Mouse (Mus musculus): ENCODE results near the gene Mapk8ip3. TPM values are rescaled to one million over a fixed set of nuclear protein-coding genes. Genes with fewer than 3 reads are reported as not detected.

The Mapk8ip3 gene
- total RNA-seq, 4 experiments from 2014 or later: 384 to 435 (median 406) TPM

- DNase-seq (ENCODE audit: low spot score in 2 of 2): peak; percentile 99 to 100
Observed at GRCm38 (mm10) chr17:24886134-24886931, 50.4 kb downstream of the Mapk8ip3 start, which contains the start of the genes Nubp2 and Spsb3. Gene Nubp2, minus strand, starts transcription at chr17:24886349. Gene Spsb3, plus strand, starts transcription at chr17:24886643.

GRCm38 (mm10) chr17:24885356-24886133 lies 51.2 kb downstream of the Mapk8ip3 start:
- no peak for DNase-seq (ENCODE audit: low spot score in 2 of 2)

GRCm38 (mm10) chr17:24884391-24884790 lies 52.4 kb downstream of the Mapk8ip3 start:
- DNase-seq (ENCODE audit: low spot score in 2 of 2): no peak

- DNase-seq (ENCODE audit: low spot score in 2 of 2): no peak
Observed at GRCm38 (mm10) chr17:24881738-24882440, 54.9 kb downstream of the Mapk8ip3 start.

DNA sequence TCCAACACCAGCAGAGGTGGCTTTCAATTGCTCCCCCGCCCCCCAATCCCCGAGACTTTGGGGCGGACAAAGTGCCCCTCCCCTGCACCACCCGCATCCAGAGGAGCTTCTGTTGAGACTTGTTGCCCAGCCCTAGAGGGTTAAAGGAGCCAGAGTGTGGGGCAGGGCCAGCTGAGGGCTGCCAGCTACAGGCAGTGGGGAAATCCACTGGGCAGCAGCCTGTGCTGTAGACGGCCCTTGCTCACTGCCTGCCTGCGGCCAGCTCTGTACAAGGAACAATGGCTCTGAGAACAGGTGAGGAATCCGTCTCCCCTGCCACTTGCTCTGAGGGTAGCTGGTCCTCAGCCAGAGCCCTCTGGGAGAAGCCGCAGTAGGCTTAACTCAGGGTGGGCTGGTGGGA lies 58.2 kb downstream of the Mapk8ip3 start:
- DNase-seq (ENCODE audit: low spot score in 2 of 2): no peak

DNA sequence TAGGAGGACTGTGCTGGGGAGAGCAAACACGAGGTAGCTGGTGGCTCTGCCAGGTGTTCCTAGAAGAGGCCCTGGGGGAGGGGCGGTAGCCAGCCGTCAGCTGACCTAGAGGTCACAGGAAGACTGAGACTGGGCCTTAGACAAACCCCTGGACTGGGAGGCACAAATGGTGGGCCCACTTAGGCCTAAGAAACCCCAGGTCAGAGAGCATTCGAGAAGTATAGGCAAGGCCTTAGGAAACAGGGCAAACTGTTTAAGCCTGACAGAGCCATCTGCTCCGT lies 58.7 kb downstream of the Mapk8ip3 start:
- no peak for DNase-seq (ENCODE audit: low spot score in 2 of 2)

DNA sequence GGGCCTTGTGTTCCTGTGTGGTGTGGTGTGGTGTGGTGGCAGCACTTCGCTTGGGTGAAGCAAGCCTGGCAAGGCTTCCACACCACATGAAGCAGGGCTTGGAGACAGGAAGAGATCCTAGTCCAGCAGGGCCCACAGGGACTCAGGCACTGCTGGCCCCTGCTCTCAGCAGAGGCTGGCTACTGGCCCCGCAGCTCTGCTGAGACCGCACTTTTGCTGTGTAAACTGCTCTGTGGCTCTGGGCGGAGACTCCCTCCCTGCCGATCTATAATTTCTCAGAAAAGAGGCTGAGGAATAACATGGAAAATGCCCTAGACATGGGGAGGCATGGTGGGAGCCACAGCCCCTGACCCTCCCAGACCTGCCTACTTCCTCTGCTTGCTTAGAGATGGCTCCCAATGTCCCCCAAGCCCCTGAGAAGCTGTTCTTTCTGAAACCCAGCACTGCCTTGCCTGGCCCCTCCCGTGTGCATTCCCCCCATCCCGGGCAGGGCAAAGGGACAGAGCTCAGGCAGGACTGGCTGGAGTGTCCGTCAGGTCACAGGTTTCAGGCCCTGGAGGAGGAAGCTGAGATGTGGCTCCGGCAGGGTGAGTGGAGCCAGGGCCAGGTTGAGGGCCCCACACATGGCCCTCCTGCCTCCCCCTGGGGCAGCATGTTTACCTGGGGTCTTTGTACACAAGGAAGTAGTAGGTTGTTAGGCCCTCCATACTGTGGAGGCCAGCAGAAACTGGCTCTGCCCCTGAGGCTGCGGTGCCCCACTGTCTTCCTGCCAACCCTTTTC lies 59.3 kb downstream of the Mapk8ip3 start:
- DNase-seq (ENCODE audit: low spot score in 2 of 2): no peak

GRCm38 (mm10) chr17:24874989-24875388 lies 61.8 kb downstream of the Mapk8ip3 start:
- no peak for DNase-seq (ENCODE audit: low spot score in 2 of 2)

GRCm38 (mm10) chr17:24874405-24874745 lies 62.4 kb downstream of the Mapk8ip3 start:
- no peak for DNase-seq (ENCODE audit: low spot score in 2 of 2)

DNA sequence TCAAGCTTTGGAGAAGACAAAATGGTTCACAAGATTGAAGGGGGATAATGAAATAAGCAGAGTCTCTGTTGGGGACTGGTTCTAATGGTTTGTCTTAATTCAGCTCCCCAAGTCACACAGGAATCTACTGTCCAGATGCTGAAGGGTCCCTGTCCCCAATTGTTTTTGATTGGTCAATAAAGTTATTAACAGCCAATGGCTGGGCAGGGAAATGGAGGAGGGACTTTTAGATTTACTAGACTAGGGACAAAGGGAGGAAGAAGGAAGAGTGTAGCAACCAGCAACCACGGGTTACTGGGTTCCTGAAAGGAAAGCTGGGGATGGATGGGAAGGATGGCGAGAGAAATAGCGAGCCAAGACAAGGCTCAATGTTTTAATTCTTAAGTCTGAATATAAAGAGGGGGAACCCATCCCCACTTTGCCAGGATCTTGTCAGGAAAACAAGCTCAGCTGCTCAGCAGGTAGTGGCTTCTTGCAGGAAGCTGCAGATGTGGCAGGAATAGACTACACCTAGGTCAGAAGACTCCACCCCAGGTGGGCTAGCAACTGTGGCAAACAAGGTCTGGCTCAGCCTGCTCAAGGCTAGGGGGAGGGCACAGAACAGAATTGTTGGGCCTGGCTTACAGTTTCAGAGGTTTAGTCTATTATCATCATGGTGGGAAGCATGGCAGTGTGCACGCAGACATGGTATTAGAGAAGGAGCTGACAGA lies 62.9 kb downstream of the Mapk8ip3 start:
- no peak for DNase-seq (ENCODE audit: low spot score in 2 of 2)

DNA sequence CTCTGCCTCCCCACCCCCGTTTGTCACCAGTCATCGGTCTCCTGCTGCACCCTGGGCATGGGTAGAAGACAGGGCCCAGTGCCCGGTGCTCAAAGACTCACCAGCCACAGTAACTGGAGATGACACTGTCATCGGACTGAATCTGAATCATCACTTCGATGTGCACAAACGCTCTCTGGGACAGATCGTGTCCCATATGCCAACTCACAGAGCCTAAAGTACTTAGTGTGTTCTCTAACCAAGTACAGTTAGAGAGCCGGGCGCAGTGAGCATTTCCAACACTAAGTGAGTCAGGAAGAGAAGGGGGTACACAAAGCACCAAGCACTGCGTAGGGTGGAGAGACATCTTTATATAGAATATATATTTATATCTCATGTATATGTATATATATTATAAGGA lies 68.9 kb downstream of the Mapk8ip3 start:
- no peak for DNase-seq (ENCODE audit: low spot score in 2 of 2)

DNA sequence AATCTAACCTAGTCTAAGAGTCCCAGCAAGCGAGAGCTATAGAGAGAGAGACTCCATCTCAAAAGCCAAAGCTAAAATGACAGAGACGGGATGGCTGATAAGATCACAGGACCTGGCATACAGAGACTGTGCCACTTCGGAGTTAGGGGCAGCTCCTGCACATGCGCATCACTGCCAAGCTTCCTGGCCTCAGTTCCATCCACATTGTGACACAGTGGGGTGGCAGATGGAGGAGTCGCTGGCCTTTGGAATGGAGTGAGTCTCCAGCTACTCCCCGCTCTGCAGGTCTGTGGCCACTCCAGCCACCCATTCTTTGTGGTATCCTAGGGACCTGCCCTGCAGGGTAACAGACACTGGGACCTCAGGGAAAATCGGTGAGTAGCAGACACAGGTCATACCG lies 71.0 kb downstream of the Mapk8ip3 start, which contains the start of gene Igfals:
Igfals (plus strand) TSS at position 222 of the 400 bp plus-strand sequence.
- no peak for DNase-seq (ENCODE audit: low spot score in 2 of 2)

- DNase-seq (ENCODE audit: low spot score in 2 of 2): no peak
Observed at GRCm38 (mm10) chr17:24861785-24862184, 75.0 kb downstream of the Mapk8ip3 start.

DNA sequence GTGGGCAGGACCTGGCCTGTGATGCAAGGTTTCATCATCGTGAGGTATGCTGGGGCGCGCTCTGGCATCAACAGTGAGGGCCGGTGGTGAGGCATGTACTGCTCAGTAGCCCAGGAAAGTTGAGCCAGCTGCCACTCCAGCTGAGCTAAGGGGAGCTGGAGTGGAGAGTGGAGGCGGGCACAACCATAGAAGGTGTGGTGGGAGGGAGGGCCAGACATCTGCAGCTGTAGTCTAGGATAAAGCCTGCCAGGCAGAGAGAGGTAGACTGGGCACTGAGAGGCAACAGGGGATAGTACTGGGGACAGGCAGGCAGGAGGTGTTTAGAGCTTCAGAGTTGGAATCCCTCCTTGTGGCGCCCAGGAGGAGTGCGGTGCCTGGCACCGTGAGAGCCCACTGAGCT lies 76.7 kb downstream of the Mapk8ip3 start:
- no peak for DNase-seq (ENCODE audit: low spot score in 2 of 2)

- DNase-seq (ENCODE audit: low spot score in 2 of 2): peak in 1 of 2 experiments; percentile 43
Observed at GRCm38 (mm10) chr17:24858967-24859366, 77.8 kb downstream of the Mapk8ip3 start.

DNA sequence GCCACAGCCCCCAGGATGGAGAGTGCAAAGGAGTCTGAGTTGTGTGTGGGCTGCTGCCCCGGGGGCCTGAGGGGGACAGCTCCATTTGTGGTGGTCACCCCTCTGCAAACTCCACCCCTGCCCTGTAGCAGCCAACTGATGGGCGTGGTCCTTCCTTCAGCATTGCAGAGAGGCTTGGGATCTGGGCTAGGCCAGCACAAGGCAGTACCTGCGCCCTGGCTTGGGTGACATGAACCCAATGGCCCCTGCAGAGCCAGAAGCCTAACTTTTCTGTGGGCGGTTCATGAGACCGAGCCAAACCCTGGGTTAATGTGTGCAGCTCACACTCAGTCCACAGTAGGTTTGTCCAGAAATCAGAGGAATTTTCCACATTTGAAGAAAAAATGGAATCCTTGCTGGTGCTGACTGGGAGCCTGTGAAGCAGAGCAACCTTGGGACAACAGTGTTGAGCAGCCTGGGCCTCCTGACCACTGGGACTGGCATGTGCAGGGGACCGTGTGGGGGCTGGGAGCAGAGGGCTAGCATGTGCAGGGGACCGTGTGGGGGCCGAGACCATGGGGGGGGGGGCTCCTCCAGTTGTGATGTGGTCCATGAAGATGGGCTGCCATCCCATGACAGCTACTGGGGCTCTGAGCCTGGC lies 78.8 kb downstream of the Mapk8ip3 start:
- DNase-seq (ENCODE audit: low spot score in 2 of 2): no peak

DNA sequence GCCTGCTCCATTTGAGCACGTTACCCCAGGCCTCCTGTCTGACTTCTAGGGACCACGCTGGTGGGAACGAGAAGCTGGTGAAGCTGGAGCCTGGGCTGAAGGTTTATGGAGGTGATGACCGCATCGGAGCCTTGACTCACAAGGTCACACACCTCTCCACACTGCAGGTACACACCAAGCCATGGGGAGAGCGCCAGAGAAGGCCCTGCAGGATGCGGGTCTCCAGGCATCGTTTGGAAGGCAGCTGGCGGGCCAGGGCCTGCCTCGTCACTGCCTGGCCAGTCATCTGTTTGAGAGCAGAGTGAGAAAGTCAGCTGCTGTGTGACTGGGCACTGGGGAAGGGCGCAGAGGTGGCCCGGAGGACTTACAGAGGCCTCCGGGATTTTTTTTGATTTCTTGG lies 80.2 kb downstream of the Mapk8ip3 start:
- no peak for DNase-seq (ENCODE audit: low spot score in 2 of 2)

GRCm38 (mm10) chr17:24855838-24856464 lies 80.8 kb downstream of the Mapk8ip3 start:
- DNase-seq (ENCODE audit: low spot score in 2 of 2): no peak

DNA sequence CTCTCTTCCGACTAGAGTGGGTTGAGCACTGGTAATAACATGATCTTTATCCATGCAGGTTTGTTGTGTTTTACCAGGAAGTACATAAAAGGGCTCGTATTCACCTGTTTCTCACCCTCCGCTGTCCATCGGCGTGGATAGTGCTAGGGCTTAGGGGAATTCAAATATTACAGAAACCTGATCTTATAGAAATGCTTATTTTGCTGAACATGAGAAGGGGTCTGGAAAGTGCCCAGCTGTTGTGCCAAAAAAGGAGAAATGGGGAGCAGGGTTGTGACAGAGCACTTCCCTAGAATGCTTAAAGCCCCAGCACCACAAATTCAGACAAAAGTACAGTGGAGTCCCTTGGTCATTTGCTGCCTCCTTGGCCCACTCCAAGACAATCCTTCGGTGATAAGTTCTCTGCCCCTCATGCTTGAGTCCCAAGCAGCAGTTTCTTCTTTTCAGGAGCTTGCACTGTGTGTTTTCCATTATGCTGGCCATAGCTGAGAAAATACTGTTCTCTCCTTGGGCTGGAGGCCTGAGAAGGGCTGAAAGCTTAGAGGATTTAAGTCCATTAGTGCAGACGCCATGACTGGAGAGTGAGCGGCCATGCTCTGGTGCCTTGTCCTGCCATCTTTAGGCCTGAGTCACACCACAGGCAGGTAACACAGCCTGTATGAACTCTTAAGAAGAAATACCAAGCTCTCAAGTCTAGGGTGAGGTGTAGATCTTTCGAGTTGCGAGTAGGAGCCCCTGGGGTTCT lies 85.2 kb downstream of the Mapk8ip3 start:
- DNase-seq (ENCODE audit: low spot score in 2 of 2): no peak

All from layer of hippocampus, adult 8-10 months (tissue).